Mouse (Mus musculus): ENCODE results near the gene H2-Ke6. TPM values are rescaled to one million over a fixed set of nuclear protein-coding genes. Genes with fewer than 3 reads are reported as not detected.

The H2-Ke6 gene
- polyA plus RNA-seq (2014; fragmentation: Illumina TruSeq; extraction: RNeasy Lipid Tissue Mini Kit (QIAGEN cat#74804); ENCODE audit: low replicate concordance) = not detected

GRCm38 (mm10) chr17:34027656-34028223 is at the start of gene H2-Ke6:
TSS of gene H2-Ke6 (minus strand) at chr17:34028060.

GRCm38 (mm10) chr17:34038878-34039561 is 11.2 kb upstream of the H2-Ke6 start, which contains the start of gene Col11a2:
TSS of gene Col11a2 (plus strand) at chr17:34039437.

GRCm38 (mm10) chr17:34031465-34032173 is 3.8 kb upstream of the H2-Ke6 start, which contains the start of the genes Slc39a7 and Rxrb:
TSS of gene Slc39a7 (minus strand) at chr17:34031682.
TSS of gene Rxrb (plus strand) at chr17:34031812.

GRCm38 (mm10) chr17:34024317-34024821 is 3.5 kb downstream of the H2-Ke6 start, which contains the start of gene Ring1:
TSS of gene Ring1 (minus strand) at chr17:34024680.

GRCm38 (mm10) chr17:34000150-34000537 is 27.7 kb downstream of the H2-Ke6 start, which contains the start of gene H2-K1:
TSS of gene H2-K1 (minus strand) at chr17:34000347.

Other genes with a start within 250 kb of the H2-Ke6 start
- gene Angptl4, start 246.2 kb downstream of the H2-Ke6 start, polyA plus RNA-seq (2014; fragmentation: Illumina TruSeq; extraction: RNeasy Lipid Tissue Mini Kit (QIAGEN cat#74804); ENCODE audit: low replicate concordance) = 0.67 TPM
- gene Kank3, start 217.5 kb downstream of the H2-Ke6 start, polyA plus RNA-seq (2014; fragmentation: Illumina TruSeq; extraction: RNeasy Lipid Tissue Mini Kit (QIAGEN cat#74804); ENCODE audit: low replicate concordance) = 3.9 TPM
- 30.6 TPM for gene Rps28, start 203.5 kb downstream of the H2-Ke6 start, polyA plus RNA-seq (2014; fragmentation: Illumina TruSeq; extraction: RNeasy Lipid Tissue Mini Kit (QIAGEN cat#74804); ENCODE audit: low replicate concordance)
- gene Ndufa7, start 203.5 kb downstream of the H2-Ke6 start, polyA plus RNA-seq (2014; fragmentation: Illumina TruSeq; extraction: RNeasy Lipid Tissue Mini Kit (QIAGEN cat#74804); ENCODE audit: low replicate concordance) = 20.8 TPM
- 0.85 TPM for gene Cd320, start 185.0 kb downstream of the H2-Ke6 start, polyA plus RNA-seq (2014; fragmentation: Illumina TruSeq; extraction: RNeasy Lipid Tissue Mini Kit (QIAGEN cat#74804); ENCODE audit: low replicate concordance)
- gene Gm7029, start 154.2 kb downstream of the H2-Ke6 start, polyA plus RNA-seq (2014; fragmentation: Illumina TruSeq; extraction: RNeasy Lipid Tissue Mini Kit (QIAGEN cat#74804); ENCODE audit: low replicate concordance) = not detected
- gene Kifc1, start 137.4 kb downstream of the H2-Ke6 start, polyA plus RNA-seq (2014; fragmentation: Illumina TruSeq; extraction: RNeasy Lipid Tissue Mini Kit (QIAGEN cat#74804); ENCODE audit: low replicate concordance) = 2.4 TPM
- not detected for gene Platr17, start 122.9 kb downstream of the H2-Ke6 start, polyA plus RNA-seq (2014; fragmentation: Illumina TruSeq; extraction: RNeasy Lipid Tissue Mini Kit (QIAGEN cat#74804); ENCODE audit: low replicate concordance)
- 2.6 TPM for gene Daxx, start 118.6 kb downstream of the H2-Ke6 start, polyA plus RNA-seq (2014; fragmentation: Illumina TruSeq; extraction: RNeasy Lipid Tissue Mini Kit (QIAGEN cat#74804); ENCODE audit: low replicate concordance)
- gene Tapbp, start 112.2 kb downstream of the H2-Ke6 start, polyA plus RNA-seq (2014; fragmentation: Illumina TruSeq; extraction: RNeasy Lipid Tissue Mini Kit (QIAGEN cat#74804); ENCODE audit: low replicate concordance) = 57.9 TPM
- 0.78 TPM for gene Zbtb22, start 112.2 kb downstream of the H2-Ke6 start, polyA plus RNA-seq (2014; fragmentation: Illumina TruSeq; extraction: RNeasy Lipid Tissue Mini Kit (QIAGEN cat#74804); ENCODE audit: low replicate concordance)
- 2.2 TPM for gene Rgl2, start 98.5 kb downstream of the H2-Ke6 start, polyA plus RNA-seq (2014; fragmentation: Illumina TruSeq; extraction: RNeasy Lipid Tissue Mini Kit (QIAGEN cat#74804); ENCODE audit: low replicate concordance)
- gene Pfdn6, start 87.7 kb downstream of the H2-Ke6 start, polyA plus RNA-seq (2014; fragmentation: Illumina TruSeq; extraction: RNeasy Lipid Tissue Mini Kit (QIAGEN cat#74804); ENCODE audit: low replicate concordance) = 6.7 TPM
- gene Wdr46, start 87.4 kb downstream of the H2-Ke6 start, polyA plus RNA-seq (2014; fragmentation: Illumina TruSeq; extraction: RNeasy Lipid Tissue Mini Kit (QIAGEN cat#74804); ENCODE audit: low replicate concordance) = 0.26 TPM
- gene B3galt4, start 76.6 kb downstream of the H2-Ke6 start, polyA plus RNA-seq (2014; fragmentation: Illumina TruSeq; extraction: RNeasy Lipid Tissue Mini Kit (QIAGEN cat#74804); ENCODE audit: low replicate concordance) = not detected
- gene Vps52, start 72.2 kb downstream of the H2-Ke6 start, polyA plus RNA-seq (2014; fragmentation: Illumina TruSeq; extraction: RNeasy Lipid Tissue Mini Kit (QIAGEN cat#74804); ENCODE audit: low replicate concordance) = 2.0 TPM
- gene Rps18, start 72.1 kb downstream of the H2-Ke6 start, polyA plus RNA-seq (2014; fragmentation: Illumina TruSeq; extraction: RNeasy Lipid Tissue Mini Kit (QIAGEN cat#74804); ENCODE audit: low replicate concordance) = 6.8 TPM
- gene H2-K1, start 27.7 kb downstream of the H2-Ke6 start, polyA plus RNA-seq (2014; fragmentation: Illumina TruSeq; extraction: RNeasy Lipid Tissue Mini Kit (QIAGEN cat#74804); ENCODE audit: low replicate concordance) = 431 TPM
- gene Ring1, start 3.4 kb downstream of the H2-Ke6 start, polyA plus RNA-seq (2014; fragmentation: Illumina TruSeq; extraction: RNeasy Lipid Tissue Mini Kit (QIAGEN cat#74804); ENCODE audit: low replicate concordance) = 0.74 TPM
- gene Slc39a7, start 3.6 kb upstream of the H2-Ke6 start, polyA plus RNA-seq (2014; fragmentation: Illumina TruSeq; extraction: RNeasy Lipid Tissue Mini Kit (QIAGEN cat#74804); ENCODE audit: low replicate concordance) = 0.48 TPM
- 0.22 TPM for gene Rxrb, start 3.8 kb upstream of the H2-Ke6 start, polyA plus RNA-seq (2014; fragmentation: Illumina TruSeq; extraction: RNeasy Lipid Tissue Mini Kit (QIAGEN cat#74804); ENCODE audit: low replicate concordance)
- not detected for gene Col11a2, start 11.4 kb upstream of the H2-Ke6 start, polyA plus RNA-seq (2014; fragmentation: Illumina TruSeq; extraction: RNeasy Lipid Tissue Mini Kit (QIAGEN cat#74804); ENCODE audit: low replicate concordance)
- not detected for gene H2-Oa, start 64.3 kb upstream of the H2-Ke6 start, polyA plus RNA-seq (2014; fragmentation: Illumina TruSeq; extraction: RNeasy Lipid Tissue Mini Kit (QIAGEN cat#74804); ENCODE audit: low replicate concordance)
- 1.6 TPM for gene H2-DMa, start 91.5 kb upstream of the H2-Ke6 start, polyA plus RNA-seq (2014; fragmentation: Illumina TruSeq; extraction: RNeasy Lipid Tissue Mini Kit (QIAGEN cat#74804); ENCODE audit: low replicate concordance)
- 197 TPM for gene Brd2, start 94.6 kb upstream of the H2-Ke6 start, polyA plus RNA-seq (2014; fragmentation: Illumina TruSeq; extraction: RNeasy Lipid Tissue Mini Kit (QIAGEN cat#74804); ENCODE audit: low replicate concordance)
- gene H2-DMb2, start 115.2 kb upstream of the H2-Ke6 start, polyA plus RNA-seq (2014; fragmentation: Illumina TruSeq; extraction: RNeasy Lipid Tissue Mini Kit (QIAGEN cat#74804); ENCODE audit: low replicate concordance) = 1.5 TPM
- gene H2-DMb1, start 125.0 kb upstream of the H2-Ke6 start, polyA plus RNA-seq (2014; fragmentation: Illumina TruSeq; extraction: RNeasy Lipid Tissue Mini Kit (QIAGEN cat#74804); ENCODE audit: low replicate concordance) = 12.1 TPM
- 5.6 TPM for gene Tap1, start 159.5 kb upstream of the H2-Ke6 start, polyA plus RNA-seq (2014; fragmentation: Illumina TruSeq; extraction: RNeasy Lipid Tissue Mini Kit (QIAGEN cat#74804); ENCODE audit: low replicate concordance)
- gene Psmb9, start 159.7 kb upstream of the H2-Ke6 start, polyA plus RNA-seq (2014; fragmentation: Illumina TruSeq; extraction: RNeasy Lipid Tissue Mini Kit (QIAGEN cat#74804); ENCODE audit: low replicate concordance) = 5.8 TPM
- 7.2 TPM for gene Psmb8, start 169.7 kb upstream of the H2-Ke6 start, polyA plus RNA-seq (2014; fragmentation: Illumina TruSeq; extraction: RNeasy Lipid Tissue Mini Kit (QIAGEN cat#74804); ENCODE audit: low replicate concordance)
- gene Tap2, start 175.5 kb upstream of the H2-Ke6 start, polyA plus RNA-seq (2014; fragmentation: Illumina TruSeq; extraction: RNeasy Lipid Tissue Mini Kit (QIAGEN cat#74804); ENCODE audit: low replicate concordance) = not detected
- 13.2 TPM for gene H2-Ob, start 210.8 kb upstream of the H2-Ke6 start, polyA plus RNA-seq (2014; fragmentation: Illumina TruSeq; extraction: RNeasy Lipid Tissue Mini Kit (QIAGEN cat#74804); ENCODE audit: low replicate concordance)
- 39.7 TPM for gene H2-Ab1, start 229.6 kb upstream of the H2-Ke6 start, polyA plus RNA-seq (2014; fragmentation: Illumina TruSeq; extraction: RNeasy Lipid Tissue Mini Kit (QIAGEN cat#74804); ENCODE audit: low replicate concordance)